8 mouse cellular contexts compared by ENCODE assay signal in the genomic region with DNA sequence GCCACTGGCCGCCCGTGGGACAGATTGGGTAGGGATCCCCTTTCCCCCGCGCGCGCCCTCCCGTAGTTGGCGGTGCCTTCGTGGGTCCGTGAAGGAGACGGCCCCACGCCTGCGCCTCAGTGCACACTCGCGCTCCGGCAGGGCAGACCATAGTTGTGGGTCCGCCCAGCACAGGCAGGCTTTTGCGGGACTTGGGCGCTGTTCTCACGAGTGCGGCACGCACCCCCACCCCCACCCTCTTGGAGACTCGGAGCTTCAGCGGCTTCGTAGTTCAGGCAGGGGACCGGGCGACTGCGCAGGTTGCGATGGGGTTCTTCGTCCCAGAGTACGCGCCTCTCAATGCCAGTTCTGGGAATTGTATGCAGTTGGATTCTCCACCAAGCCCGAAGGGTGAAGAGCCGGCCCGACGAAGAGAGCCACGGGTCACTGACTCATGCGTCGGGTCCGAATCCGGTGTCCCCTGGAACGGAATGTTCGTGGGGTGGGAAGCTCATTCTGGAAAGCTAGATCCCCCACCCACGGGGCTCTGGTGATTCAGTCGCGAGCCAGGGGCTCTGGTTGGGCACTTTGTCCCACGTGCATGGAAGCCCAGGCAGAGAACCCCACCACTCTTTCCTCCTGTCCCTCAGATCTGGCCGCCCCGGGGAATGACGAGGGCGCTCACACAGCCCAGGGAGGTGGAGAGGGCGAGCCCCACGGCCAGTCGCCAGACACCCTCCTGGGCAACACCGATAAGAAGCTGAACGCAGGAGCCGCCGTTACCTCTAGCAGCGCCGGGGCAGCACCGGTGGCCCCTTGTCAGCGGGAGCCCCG. TPM values are rescaled to one million over a fixed set of nuclear protein-coding genes. Genes with fewer than 3 reads are reported as not detected.
DNase-seq lines count a peak whose midpoint lies in the region; ATAC-seq and TF ChIP-seq lines count a peak whose summit lies in the region.

No protein-coding gene starts in this region.

- under 1% methylated on average over 62 of the region's 63 CpGs for WGBS in heart, adult 2 months
- under 1% methylated on average over 62 of the region's 63 CpGs for WGBS in kidney, embryonic 16.5 days

- H3K4me3 ChIP-seq in left cerebral cortex, adult 2 months, result peak overlapping the region; percentile 48
- H3K4me3 ChIP-seq in heart, adult 2 months, result peak overlapping the region; percentile 62
- H3K4me3 ChIP-seq in kidney, embryonic 16.5 days (ENCODE audit: low read length), result peak overlapping the region; percentile 59
- peak overlapping the region; percentile 87 for H3K4me3 ChIP-seq in megakaryocyte, embryonic 14.5 days (replicated peaks)

- H3K27ac ChIP-seq in left cerebral cortex, adult 2 months, result no peak overlapping the region
- H3K27ac ChIP-seq in heart, adult 2 months, result peak overlapping the region; percentile 38
- H3K27ac ChIP-seq in kidney, embryonic 16.5 days (ENCODE audit: low read length), result no peak overlapping the region

- peak overlapping the region; percentile 77 for H3K9ac ChIP-seq in heart, adult 2 months (ENCODE audit: low read depth, low read length)
- peak overlapping the region; percentile 66 for H3K9ac ChIP-seq in kidney, embryonic 16.5 days (replicated peaks; ENCODE audit: low read length)

- H3K9me3 ChIP-seq in kidney, embryonic 16.5 days (ENCODE audit: low read length), result no peaks in the 10 kb centered on the region
- H3K9me3 ChIP-seq in megakaryocyte, embryonic 14.5 days, result no peaks in the 10 kb centered on the region

- TF ChIP-seq EP300 in heart, adult 2 months (IDR thresholded peaks at IDR 0.05; ENCODE audit: insufficient read depth, low read depth, low read length), result no peak

- DNase-seq in left cerebral cortex, adult 2 months (ENCODE audit: extremely low spot score in 1 of 2, low spot score in 2 of 2), result peak in 1 of 2 experiments; percentile 17
- no peak for DNase-seq in left cerebral cortex, adult 9 months (ENCODE audit: low spot score in 2 of 2)
- peak; percentile 80 for DNase-seq in c-Kit-negative CD71-positive TER-119-positive erythroid progenitor cells, embryonic 14.5 days (ENCODE audit: low read depth, low spot score)
- DNase-seq in heart, adult 2 months, result peak; percentile 46 to 60
- DNase-seq in right cerebral cortex, postnatal 25 days, result no peak
- no peak for DNase-seq in thymus, postnatal 14 days

- H3K27me3 ChIP-seq in heart, adult 2 months (ENCODE audit: control insufficient read depth, insufficient read depth, low read length), result peaks cover 4% of the 10 kb centered on the region
- peaks cover 28% of the 10 kb centered on the region for H3K27me3 ChIP-seq in kidney, embryonic 16.5 days (ENCODE audit: insufficient read depth, low read length)
- H3K27me3 ChIP-seq in megakaryocyte, embryonic 14.5 days (replicated peaks), result peaks cover 81% of the 10 kb centered on the region

- no peaks in the 10 kb centered on the region; the same call in 1 of the 2 replicates for H3K4me1 ChIP-seq in heart, adult 2 months (ENCODE audit: control insufficient read depth, insufficient read depth, low read length)
- H3K4me1 ChIP-seq in kidney, embryonic 16.5 days (ENCODE audit: insufficient read depth, low read length), result peaks cover 35% of the 10 kb centered on the region
- H3K4me1 ChIP-seq in megakaryocyte, embryonic 14.5 days, result peaks cover 78% of the 10 kb centered on the region

- no peaks in the 10 kb centered on the region for H3K36me3 ChIP-seq in heart, adult 2 months (ENCODE audit: control insufficient read depth, insufficient read depth, low read length)
- H3K36me3 ChIP-seq in kidney, embryonic 16.5 days (ENCODE audit: insufficient read depth, low read length), result peaks cover 6% of the 10 kb centered on the region
- H3K36me3 ChIP-seq in megakaryocyte, embryonic 14.5 days (replicated peaks; ENCODE audit: low read length), result peaks cover 30% of the 10 kb centered on the region

- intact Hi-C loops in left cerebral cortex, adult 2 months (cut with DNase I), result loop anchor here (1.0 to 2.0 kb wide), 2 partner anchors 32 to 43 kb away; no protein-coding TSS in a partner anchor
- intact Hi-C loops in heart, adult 2 months (cut with DNase I), result loop anchor here (1.0 to 5.0 kb wide), 2 partner anchors 32 to 41 kb away; a partner anchor contains a TSS

- no peak for TF ChIP-seq CTCF in left cerebral cortex, adult 2 months (IDR thresholded peaks at IDR 0.05)
- TF ChIP-seq CTCF in heart, adult 2 months (IDR thresholded peaks at IDR 0.05), result no peak

- TF ChIP-seq POLR2A in heart, adult 2 months (IDR thresholded peaks at IDR 0.05; ENCODE audit: insufficient read depth, low read depth, low read length), result no peak

- H3K79me2 ChIP-seq in heart, adult 2 months (replicated peaks; ENCODE audit: control insufficient read depth, insufficient read depth, low read length), result no peaks in the 10 kb centered on the region

- peak overlapping the region; percentile 99 for H3K4me2 ChIP-seq in kidney, embryonic 16.5 days (replicated peaks; ENCODE audit: low read depth, low read length)

- ATAC-seq in kidney, embryonic 16.5 days (ENCODE audit: low FRiP score, low TSS enrichment), result peak; percentile 24

RNA-seq across cellular contexts. Expression of a gene that starts 2.8 kb away (rescaled TPM):
- 1 to 10 TPM; 6.1 to 6.8 TPM for total RNA-seq in left cerebral cortex, adult 2 months (2021)
- 1 to 10 TPM in 1 of 2 experiments, under 1 TPM in 1; 0.98 to 1.1 TPM for total RNA-seq in heart, adult 2 months (2021)
- 3.2 and 3.3 TPM in 2 replicates for polyA plus RNA-seq in heart, adult 2 months (2012; rRNA removed)
- polyA plus RNA-seq in kidney, embryonic 16.5 days (2015; fragmentation: Nextera tagmentation; extraction: Ambion mirVana), result 5.8 and 5.9 TPM in 2 replicates
- 0.10 and 3.5 TPM in 2 replicates for polyA plus RNA-seq in megakaryocyte, embryonic 14.5 days (2012; ENCODE audit: insufficient read depth, low replicate concordance)

RNA-seq across cellular contexts. Expression of a gene that starts 39.5 kb away (rescaled TPM):
- 10 to 100 TPM; 78.3 to 85.6 TPM for total RNA-seq in left cerebral cortex, adult 2 months (2021)
- total RNA-seq in heart, adult 2 months (2021), result 10 to 100 TPM; 28.9 to 30.0 TPM
- 37.3 and 39.1 TPM in 2 replicates for polyA plus RNA-seq in heart, adult 2 months (2012; rRNA removed)
- polyA plus RNA-seq in kidney, embryonic 16.5 days (2015; fragmentation: Nextera tagmentation; extraction: Ambion mirVana), result 217 and 226 TPM in 2 replicates
- polyA plus RNA-seq in megakaryocyte, embryonic 14.5 days (2012; ENCODE audit: insufficient read depth, low replicate concordance), result 18.2 and 20.3 TPM in 2 replicates

RNA-seq across cellular contexts. Expression of a gene that starts 47.7 kb away (rescaled TPM):
- total RNA-seq in left cerebral cortex, adult 2 months (2021), result 100 to 1,000 TPM; 123 to 125 TPM
- total RNA-seq in heart, adult 2 months (2021), result 10 to 100 TPM; 24.8 to 36.3 TPM
- 22.6 and 26.4 TPM in 2 replicates for polyA plus RNA-seq in heart, adult 2 months (2012; rRNA removed)
- 5.8 and 6.4 TPM in 2 replicates for polyA plus RNA-seq in kidney, embryonic 16.5 days (2015; fragmentation: Nextera tagmentation; extraction: Ambion mirVana)
- polyA plus RNA-seq in megakaryocyte, embryonic 14.5 days (2012; ENCODE audit: insufficient read depth, low replicate concordance), result 67.5 and 115 TPM in 2 replicates

RNA-seq across cellular contexts. Expression of a gene that starts 52.7 kb away (rescaled TPM):
- 1 to 10 TPM; 1.3 to 2.2 TPM for total RNA-seq in left cerebral cortex, adult 2 months (2021)
- total RNA-seq in heart, adult 2 months (2021), result not detected
- polyA plus RNA-seq in heart, adult 2 months (2012; rRNA removed), result not detected in 2 replicates
- polyA plus RNA-seq in kidney, embryonic 16.5 days (2015; fragmentation: Nextera tagmentation; extraction: Ambion mirVana), result not detected in 2 replicates
- polyA plus RNA-seq in megakaryocyte, embryonic 14.5 days (2012; ENCODE audit: insufficient read depth, low replicate concordance), result 0.21 and 2.2 TPM in 2 replicates

Comparison
In these comparisons a context has a peak if more than half of its experiments do, and no peak if none do; other contexts are left out.
1. DNase-seq: peak in c-Kit-negative CD71-positive TER-119-positive erythroid progenitor cells, embryonic 14.5 days (single experiment) and heart, adult 2 months (2 of 2); none in left cerebral cortex, adult 9 months (0 of 2), right cerebral cortex, postnatal 25 days (single experiment) and thymus, postnatal 14 days (single experiment).
2. Peak in every context shown above with its lines, with median percentiles within 50 percentile points of each other: H3K4me3 ChIP-seq.